Mouse (Mus musculus) midbrain, postnatal 0 days (tissue): ENCODE measurements around the gene Nphs1. TPM values are rescaled to one million over a fixed set of nuclear protein-coding genes. Genes with fewer than 3 reads are reported as not detected.

ENCODE experiments used
- ATAC-seq: fragments of 200-750 bp; cut with Nextera tagmentation; 2 replicates; pipeline ENCODE4 v1.8.0; 2017; ENCODE audit warnings: moderate number of reproducible peaks, mild to moderate bottlenecking, moderate TSS enrichment, moderate library complexity; ENCODE audit not compliant: low FRiP score
- DNase-seq: peaks from one replicate; pipeline ENCODE4 v3.0.0-alpha.2; 2015; ENCODE audit warnings: low spot score
- H3K27ac ChIP-seq: fragments of 300-500 bp; sonication (generic); 2 replicates; pipeline ENCODE4 v1.5.1; 2014; ENCODE audit warnings: low read depth, mild to moderate bottlenecking, low read length, mixed read lengths
- H3K27me3 ChIP-seq: fragments of 300-500 bp; sonication (generic); 2 replicates; pipeline ENCODE4 v1.6.1; 2014; ENCODE audit warnings: low read length, control low read depth, mixed read lengths; ENCODE audit not compliant: insufficient read depth
- H3K36me3 ChIP-seq: fragments of 300-500 bp; sonication (generic); 2 replicates; pipeline ENCODE4 v1.6.1; 2014; ENCODE audit warnings: low read length, control low read depth, mixed read lengths; ENCODE audit not compliant: insufficient read depth
- H3K4me1 ChIP-seq: fragments of 300-500 bp; sonication (generic); 2 replicates; pipeline ENCODE4 v1.6.1; 2014; ENCODE audit warnings: mild to moderate bottlenecking, control low read depth, antibody characterized with exemption, low read length, mixed read lengths; ENCODE audit not compliant: insufficient read depth
- H3K4me2 ChIP-seq: fragments of 300-500 bp; sonication (generic); 2 replicates; pipeline ENCODE4 v1.6.1; 2014; ENCODE audit warnings: low read depth, mild to moderate bottlenecking, low read length, mixed read lengths; ENCODE audit not compliant: poor library complexity, severe bottlenecking
- H3K4me3 ChIP-seq: fragments of 300-500 bp; sonication (generic); 2 replicates; pipeline ENCODE4 v1.5.1; 2014; ENCODE audit warnings: low read depth, mild to moderate bottlenecking, low read length, moderate library complexity
- H3K9ac ChIP-seq: fragments of 300-500 bp; sonication (generic); replicated peaks from 2 replicates; pipeline ENCODE4 v1.6.1; 2014; ENCODE audit warnings: mild to moderate bottlenecking, low read length, moderate library complexity, mixed read lengths; ENCODE audit not compliant: poor library complexity, severe bottlenecking
- H3K9me3 ChIP-seq: fragments of 300-500 bp; sonication (generic); 2 replicates; pipeline ENCODE4 v1.6.1; 2016; ENCODE audit warnings: low read length, control low read depth
- CTCF ChIP-seq: IDR thresholded peaks from 2 replicates; pipeline ENCODE4 v1.5.1; 2016; ENCODE audit warnings: antibody characterized with exemption, mild to moderate bottlenecking
- WGBS: fragments of 180-500 bp; shearing (Covaris S2); extraction: QIAGEN DNeasy Blood & Tissue Kit; methylation state at CpG from one replicate; pipeline ENCODE4 v1.1.7; 2014; 5-methylcytosine and 5-hydroxymethylcytosine counted together
- polyA plus RNA-seq: library from polyadenylated mRNA; unstranded; fragments of >200 nt; fragmentation: Nextera tagmentation; extraction: Ambion mirVana; gene quantifications from 2 replicates; pipeline ENCODE4 v1.2.1, GENCODE M21; 2015
- total RNA-seq: library from RNA; depleted of rRNA; stranded (reverse); fragments of >200 nt; gene quantifications from 2 replicates; pipeline ENCODE4 v1.2.3, GENCODE M21; 2014

Nphs1 gene
- total and polyA plus RNA-seq, 2 experiments from 2014 or later = 0.11 to 0.33 TPM

DNA sequence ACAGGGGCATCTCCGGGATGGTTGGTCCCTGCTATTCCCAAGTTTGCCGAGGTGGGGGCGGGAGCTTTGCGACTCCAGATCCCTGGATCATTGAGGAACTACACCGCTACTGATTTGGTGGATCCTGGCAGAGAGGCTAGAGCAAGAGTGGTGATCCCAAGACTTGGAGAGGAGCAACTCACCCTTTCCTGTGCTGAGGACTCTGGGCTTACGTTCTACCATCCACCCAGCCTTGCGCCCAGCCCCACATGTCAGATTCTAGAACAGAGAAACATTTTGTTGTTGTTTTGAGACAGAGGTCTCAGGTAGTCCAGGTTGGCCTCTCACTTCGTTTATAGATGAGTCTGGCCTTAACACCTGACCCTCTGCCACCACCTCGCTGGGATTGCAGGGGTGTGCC is 35.6 kb upstream of the Nphs1 start:
- 9% methylated on average over 9 of the region's 9 CpGs for WGBS
- H3K27ac ChIP-seq = peak overlapping the region; percentile 69
- DNase-seq (no peak), ATAC-seq (no peak)
- peak overlapping the region; percentile 50 for H3K4me3 ChIP-seq
- no peaks in the 10 kb centered on the region for H3K27me3 ChIP-seq
- H3K9ac ChIP-seq = peak overlapping the region; percentile 69
- H3K4me1 ChIP-seq = no peaks in the 10 kb centered on the region; the same call in 1 of the 2 replicates
- no peak for TF ChIP-seq CTCF
- peak overlapping the region; percentile 81 for H3K4me2 ChIP-seq
- no peaks in the 10 kb centered on the region for H3K9me3 ChIP-seq
- H3K36me3 ChIP-seq = peaks cover 21% of the 10 kb centered on the region

DNA sequence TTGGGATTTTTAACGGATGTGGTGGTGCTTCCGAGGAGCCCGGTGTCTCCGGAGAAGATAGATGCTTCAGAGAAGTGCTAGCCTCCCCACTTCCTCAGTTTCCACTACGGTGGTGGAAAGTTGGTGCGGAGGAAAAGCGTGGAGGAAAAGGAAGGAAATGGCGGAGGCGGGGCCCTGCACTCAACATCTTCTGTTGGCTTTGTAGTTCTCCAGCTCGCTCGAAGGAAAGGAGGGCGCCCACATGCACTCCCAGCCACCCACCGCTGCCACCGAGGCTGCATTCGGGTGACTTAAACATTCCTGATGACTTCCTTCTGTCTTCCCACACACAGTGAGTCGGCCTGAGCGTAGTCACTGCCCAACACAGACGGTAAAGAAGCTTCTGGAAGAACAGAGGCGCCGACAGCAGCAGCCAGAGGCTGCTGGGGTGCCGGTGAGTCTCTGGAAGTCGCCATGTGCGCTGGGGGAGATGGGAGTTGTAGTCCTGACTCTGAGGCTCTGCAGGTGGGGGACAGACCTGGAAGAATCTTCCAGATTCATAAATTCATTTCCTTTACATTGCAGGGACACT is 35.0 kb upstream of the Nphs1 start:
- ATAC-seq = no peak
- no peaks in the 10 kb centered on the region for H3K9me3 ChIP-seq
- H3K27ac ChIP-seq = peak overlapping the region; percentile 69; the same call in 1 of the 2 replicates

GRCm38 (mm10) chr7:30429327-30429726 is 28.8 kb upstream of the Nphs1 start:
- H3K4me3 ChIP-seq = no peak overlapping the region
- no peak overlapping the region for H3K27ac ChIP-seq
- ATAC-seq = no peak
- no peaks in the 10 kb centered on the region for H3K27me3 ChIP-seq
- DNase-seq = no peak
- no peaks in the 10 kb centered on the region for H3K4me1 ChIP-seq
- no peak overlapping the region for H3K4me2 ChIP-seq
- no peaks in the 10 kb centered on the region for H3K9me3 ChIP-seq
- no peak for TF ChIP-seq CTCF
- H3K36me3 ChIP-seq = peaks cover 21% of the 10 kb centered on the region
- no peak overlapping the region for H3K9ac ChIP-seq

More for the DNA sequence above, 35.0 kb upstream of the Nphs1 start:
- WGBS = 49% methylated on average over 23 of the region's 23 CpGs
- TF ChIP-seq CTCF = no peak
- Histone ChIP-seq H3K4me3 (peak overlapping the region; percentile 50), H3K27me3 (no peaks in the 10 kb centered on the region), H3K4me1 (no peaks in the 10 kb centered on the region; the same call in 1 of the 2 replicates), H3K9ac (peak overlapping the region; percentile 69), H3K36me3 (peaks cover 21% of the 10 kb centered on the region), H3K4me2 (peak overlapping the region; percentile 81)
- DNase-seq = peak; percentile 26

- no peak for DNase-seq
- H3K4me3 ChIP-seq = no peak overlapping the region
- no peak overlapping the region for H3K9ac ChIP-seq
- H3K27ac ChIP-seq = no peak overlapping the region
- no peak overlapping the region for H3K4me2 ChIP-seq
- no peaks in the 10 kb centered on the region for H3K27me3 ChIP-seq
- no peaks in the 10 kb centered on the region for H3K9me3 ChIP-seq
- WGBS = 68% methylated on average over 2 of the region's 2 CpGs
- TF ChIP-seq CTCF = no peak
- H3K36me3 ChIP-seq = peaks cover 24% of the 10 kb centered on the region
- H3K4me1 ChIP-seq = no peaks in the 10 kb centered on the region
- no peak for ATAC-seq
These were observed 27.9 kb upstream of the Nphs1 start for GRCm38 (mm10) chr7:30430191-30430590.

- H3K9ac ChIP-seq = no peak overlapping the region
- peak; percentile 83 for TF ChIP-seq CTCF
- no peak overlapping the region for H3K4me3 ChIP-seq
- no peak overlapping the region for H3K4me2 ChIP-seq
- no peaks in the 10 kb centered on the region for H3K27me3 ChIP-seq
- no peaks in the 10 kb centered on the region for H3K4me1 ChIP-seq
- 6% methylated on average over 3 of the region's 3 CpGs for WGBS
- DNase-seq (peak; percentile 93), ATAC-seq (peak; percentile 82; the same call in 1 of the 2 replicates)
- H3K36me3 ChIP-seq = peaks cover 20% of the 10 kb centered on the region
- H3K9me3 ChIP-seq = no peaks in the 10 kb centered on the region
- H3K27ac ChIP-seq = no peak overlapping the region
These were observed 26.3 kb upstream of the Nphs1 start for GRCm38 (mm10) chr7:30431793-30432192.

- Histone ChIP-seq H3K27ac (no peak overlapping the region), H3K36me3 (peaks cover 26% of the 10 kb centered on the region), H3K9ac (no peak overlapping the region), H3K4me2 (no peak overlapping the region), H3K27me3 (no peaks in the 10 kb centered on the region), H3K4me1 (no peaks in the 10 kb centered on the region), H3K9me3 (no peaks in the 10 kb centered on the region), H3K4me3 (no peak overlapping the region)
- 10% methylated on average over 10 of the region's 10 CpGs for WGBS
- TF ChIP-seq CTCF = no peak
- ATAC-seq (no peak), DNase-seq (no peak)
These were observed 23.9 kb upstream of the Nphs1 start for GRCm38 (mm10) chr7:30434238-30434637.
